15 mouse cellular contexts compared by ENCODE assay signal in the genomic region with DNA sequence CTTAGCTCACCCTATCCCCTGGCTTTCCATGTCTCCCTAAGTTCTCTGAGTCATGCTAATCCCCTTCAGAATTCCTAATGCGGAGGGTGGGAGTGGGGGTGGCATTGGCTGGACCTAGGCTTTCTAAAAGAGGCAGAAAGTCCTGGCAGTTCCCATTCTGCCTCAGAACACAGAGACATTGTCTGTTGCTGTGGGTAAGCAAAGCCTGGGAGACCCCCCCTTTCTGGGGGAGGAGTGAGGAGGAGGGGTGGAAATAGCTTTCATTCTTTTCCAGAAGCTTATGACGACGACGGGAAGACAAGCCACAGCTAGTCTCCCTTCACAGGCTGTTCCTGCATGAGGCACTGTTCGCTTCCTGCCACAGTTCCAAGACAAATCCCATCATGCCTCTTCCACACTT.
DNase-seq lines count a peak whose midpoint lies in the region; ATAC-seq and TF ChIP-seq lines count a peak whose summit lies in the region.
"Had no signal": no experiment of that assay in that cellular context is flagged by ENCODE, and none has a peak within 500 bp of the region (broad histone marks: within the 10 kb centered on the region; RNA-seq: fewer than 3 reads in every experiment).

No protein-coding gene starts in this region.

- WGBS in hindbrain, embryonic 12.5 days: 51% methylated on average over 5 of the region's 5 CpGs
- 62% methylated on average over 5 of the region's 5 CpGs for WGBS in hindbrain, embryonic 11.5 days
- 35% methylated on average over 5 of the region's 5 CpGs for WGBS in lung, embryonic 14.5 days
- 32% methylated on average over 5 of the region's 5 CpGs for WGBS in lung, postnatal 0 days

- H3K4me1 ChIP-seq in hindbrain, embryonic 12.5 days: peaks cover 8% of the 10 kb centered on the region; the same call in 1 of the 2 replicates
- no peaks in the 10 kb centered on the region for H3K4me1 ChIP-seq in hindbrain, embryonic 11.5 days (replicated peaks; ENCODE audit: control insufficient read depth, insufficient read depth, low read length)
- H3K4me1 ChIP-seq in lung, embryonic 14.5 days (ENCODE audit: insufficient read depth): no peaks in the 10 kb centered on the region
- H3K4me1 ChIP-seq in lung, postnatal 0 days (ENCODE audit: insufficient read depth, low read depth, low read length): no peaks in the 10 kb centered on the region

- no peak for ATAC-seq in cerebellum, adult (ENCODE audit: insufficient number of reproducible peaks, low FRiP score, low TSS enrichment)
- peak; percentile 29; the same call in 1 of the 2 replicates for ATAC-seq in hindbrain, embryonic 12.5 days (ENCODE audit: low FRiP score)
- no peak for ATAC-seq in hindbrain, embryonic 11.5 days (ENCODE audit: low FRiP score)
- no peak for ATAC-seq in lung, embryonic 14.5 days (ENCODE audit: insufficient read depth)
- ATAC-seq in lung, postnatal 0 days: no peak
- ATAC-seq: intestine, postnatal 0 days had no signal

- no peak overlapping the region for H3K27ac ChIP-seq in hindbrain, embryonic 12.5 days
- no peak overlapping the region for H3K27ac ChIP-seq in hindbrain, embryonic 11.5 days (ENCODE audit: low read depth, low read length)
- no peak overlapping the region for H3K27ac ChIP-seq in lung, embryonic 14.5 days (ENCODE audit: low read depth)
- no peak overlapping the region for H3K27ac ChIP-seq in lung, postnatal 0 days (ENCODE audit: low read length)
- H3K27ac ChIP-seq: heart, embryonic 10.5 days; left cerebral cortex, adult 2 months had no signal

- no peak overlapping the region for H3K4me3 ChIP-seq in hindbrain, embryonic 12.5 days
- no peak overlapping the region for H3K4me3 ChIP-seq in hindbrain, embryonic 11.5 days (ENCODE audit: low read depth, low read length)
- no peak overlapping the region for H3K4me3 ChIP-seq in lung, embryonic 14.5 days (ENCODE audit: low read depth, low read length)
- no peak overlapping the region for H3K4me3 ChIP-seq in lung, postnatal 0 days (ENCODE audit: low read depth, low read length)
- H3K4me3 ChIP-seq: heart, embryonic 10.5 days; left cerebral cortex, adult 2 months had no signal

- no peaks in the 10 kb centered on the region for H3K36me3 ChIP-seq in hindbrain, embryonic 12.5 days
- no peaks in the 10 kb centered on the region for H3K36me3 ChIP-seq in hindbrain, embryonic 11.5 days (ENCODE audit: control insufficient read depth, insufficient read depth, low read length)
- H3K36me3 ChIP-seq in lung, embryonic 14.5 days (ENCODE audit: insufficient read depth): no peaks in the 10 kb centered on the region
- no peaks in the 10 kb centered on the region for H3K36me3 ChIP-seq in lung, postnatal 0 days (ENCODE audit: insufficient read depth, low read length)
- H3K36me3 ChIP-seq: heart, embryonic 10.5 days had no signal

- DNase-seq in cerebellum, adult 11-12 months: peak; percentile 14
- no peak for DNase-seq in hindbrain, embryonic 11.5 days (ENCODE audit: low spot score)
- peak; percentile 24 for DNase-seq in lung, embryonic 14.5 days
- DNase-seq in lung, postnatal 0 days (ENCODE audit: low spot score): no peak
- DNase-seq in fat pad, adult 2 months (ENCODE audit: extremely low read depth, low read depth, low spot score): peak; percentile 7
- DNase-seq in urinary bladder, postnatal 25 days (ENCODE audit: low spot score): no peak
- DNase-seq: adrenal gland, postnatal 25 days; cerebellum, adult 8-10 months; lung, postnatal 36 days had no signal

- H3K9ac ChIP-seq in hindbrain, embryonic 12.5 days: no peak overlapping the region
- H3K9ac ChIP-seq in hindbrain, embryonic 11.5 days (ENCODE audit: low read depth, low read length): no peak overlapping the region
- no peak overlapping the region for H3K9ac ChIP-seq in lung, embryonic 14.5 days
- H3K9ac ChIP-seq in lung, postnatal 0 days (replicated peaks; ENCODE audit: low read depth): no peak overlapping the region

- TF ChIP-seq EP300 in lung, postnatal 0 days (IDR thresholded peaks at IDR 0.05): no peak

- no peak overlapping the region for H3K4me2 ChIP-seq in hindbrain, embryonic 12.5 days (replicated peaks)
- no peak overlapping the region for H3K4me2 ChIP-seq in hindbrain, embryonic 11.5 days (replicated peaks; ENCODE audit: low read depth, low read length)
- no peak overlapping the region for H3K4me2 ChIP-seq in lung, embryonic 14.5 days
- no peak overlapping the region for H3K4me2 ChIP-seq in lung, postnatal 0 days (replicated peaks; ENCODE audit: low read depth, low read length)
- H3K4me2 ChIP-seq: liver, embryonic 11.5 days had no signal

- H3K27me3 ChIP-seq in hindbrain, embryonic 12.5 days: no peaks in the 10 kb centered on the region
- no peaks in the 10 kb centered on the region for H3K27me3 ChIP-seq in hindbrain, embryonic 11.5 days (ENCODE audit: control insufficient read depth, insufficient read depth, low read length)
- no peaks in the 10 kb centered on the region for H3K27me3 ChIP-seq in lung, embryonic 14.5 days (ENCODE audit: insufficient read depth, low read length)
- no peaks in the 10 kb centered on the region for H3K27me3 ChIP-seq in lung, postnatal 0 days (replicated peaks; ENCODE audit: insufficient read depth, low read length)

- H3K9me3 ChIP-seq in hindbrain, embryonic 12.5 days (replicated peaks): no peaks in the 10 kb centered on the region
- H3K9me3 ChIP-seq in hindbrain, embryonic 11.5 days (ENCODE audit: control insufficient read depth, low read length): no peaks in the 10 kb centered on the region
- H3K9me3 ChIP-seq in lung, embryonic 14.5 days (ENCODE audit: low read depth, low read length): no peaks in the 10 kb centered on the region; the same call in 1 of the 2 replicates
- no peaks in the 10 kb centered on the region for H3K9me3 ChIP-seq in lung, postnatal 0 days (ENCODE audit: low read length)
- H3K9me3 ChIP-seq: heart, embryonic 10.5 days had no signal

- TF ChIP-seq CTCF in lung, embryonic 14.5 days (IDR thresholded peaks at IDR 0.05; ENCODE audit: low read depth): no peak
- no peak for TF ChIP-seq CTCF in lung, postnatal 0 days (IDR thresholded peaks at IDR 0.05)

Comparison
In these comparisons a context has a peak if more than half of its experiments do, and no peak if none do; other contexts are left out.
1. DNase-seq: peak in cerebellum, adult 11-12 months (single experiment), lung, embryonic 14.5 days (single experiment) and fat pad, adult 2 months (single experiment); none in hindbrain, embryonic 11.5 days (single experiment), lung, postnatal 0 days (single experiment) and urinary bladder, postnatal 25 days (single experiment).